Mouse (Mus musculus): Measurements from ENCODE around the gene Cluap1.
A peak's percentile ranks its signal among the peaks of the same experiment; 100 is the strongest.
"Not testable (repeated sequence)": the region's sequence is repeated elsewhere in the genome, so short reads cannot be mapped to it uniquely, and the experiment has no call there.

The Cluap1 gene

GRCm38 (mm10) chr16:3951141-3951540, 42.5 kb downstream of the Cluap1 start:
- DNase-seq: no peak

DNA sequence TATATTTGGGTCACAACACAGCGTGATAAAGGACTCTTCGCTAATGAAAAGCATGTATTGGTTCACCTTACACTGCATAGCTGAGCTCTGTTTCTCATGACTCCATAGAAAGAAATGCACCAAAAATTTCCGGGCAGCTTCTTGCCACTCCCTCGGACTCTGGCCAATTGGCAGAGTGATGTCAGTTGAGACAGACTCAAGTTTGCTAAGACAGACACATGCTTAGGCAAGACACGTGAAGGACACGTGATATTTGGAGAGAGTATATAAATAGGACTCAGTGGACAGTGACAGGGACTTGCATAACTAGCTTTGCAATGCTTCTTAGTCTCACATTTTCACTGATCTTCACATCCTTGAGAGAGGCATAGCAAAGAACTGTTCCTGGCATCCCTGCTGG, 47.8 kb downstream of the Cluap1 start:
- peak; percentile 22 for DNase-seq

- DNase-seq: no peak
Measured at GRCm38 (mm10) chr16:3959261-3959660, 50.7 kb downstream of the Cluap1 start.

- no peak for DNase-seq
Measured at GRCm38 (mm10) chr16:3964990-3965389, 56.4 kb downstream of the Cluap1 start.

DNA sequence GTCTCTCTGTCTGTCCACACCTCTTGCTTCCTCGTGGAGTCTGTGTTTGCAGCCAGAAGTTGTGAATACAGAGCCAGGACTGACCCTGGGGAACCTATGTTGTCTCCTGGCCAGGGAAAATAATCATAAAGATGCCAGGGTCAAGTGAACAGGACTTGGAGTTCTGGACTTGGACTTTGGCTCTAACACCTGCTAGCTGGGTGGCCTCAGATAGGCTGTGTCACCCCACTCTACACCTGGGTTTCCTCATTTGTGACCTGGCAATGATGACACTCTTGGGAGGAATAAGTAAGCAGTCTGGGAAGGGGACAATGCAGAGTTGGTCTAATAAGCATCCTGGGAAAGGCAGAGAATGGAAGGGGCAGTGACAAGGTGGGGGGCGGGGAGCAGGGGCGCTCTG, 56.9 kb downstream of the Cluap1 start:
- DNase-seq: no peak

DNA sequence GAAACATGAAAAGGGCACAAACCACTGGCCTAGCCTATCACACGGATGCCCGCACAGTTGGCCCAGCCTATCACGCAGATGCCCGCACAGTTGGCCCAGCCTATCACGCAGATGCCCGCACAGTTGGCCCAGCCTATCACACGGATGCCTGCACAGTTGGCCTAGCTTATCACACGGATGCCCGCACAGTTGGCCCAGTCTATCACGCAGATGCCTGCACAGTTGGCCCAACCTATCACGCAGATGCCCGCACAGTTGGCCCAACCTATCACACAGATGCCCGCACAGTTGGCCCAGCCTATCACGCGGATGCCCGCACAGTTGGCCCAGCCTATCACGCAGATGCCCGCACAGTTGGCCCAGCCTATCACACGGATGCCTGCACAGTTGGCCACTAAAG, 65.9 kb downstream of the Cluap1 start:
- DNase-seq: not testable (repeated sequence)

- no peak for DNase-seq
Measured at GRCm38 (mm10) chr16:3975658-3976057, 67.1 kb downstream of the Cluap1 start.

DNA sequence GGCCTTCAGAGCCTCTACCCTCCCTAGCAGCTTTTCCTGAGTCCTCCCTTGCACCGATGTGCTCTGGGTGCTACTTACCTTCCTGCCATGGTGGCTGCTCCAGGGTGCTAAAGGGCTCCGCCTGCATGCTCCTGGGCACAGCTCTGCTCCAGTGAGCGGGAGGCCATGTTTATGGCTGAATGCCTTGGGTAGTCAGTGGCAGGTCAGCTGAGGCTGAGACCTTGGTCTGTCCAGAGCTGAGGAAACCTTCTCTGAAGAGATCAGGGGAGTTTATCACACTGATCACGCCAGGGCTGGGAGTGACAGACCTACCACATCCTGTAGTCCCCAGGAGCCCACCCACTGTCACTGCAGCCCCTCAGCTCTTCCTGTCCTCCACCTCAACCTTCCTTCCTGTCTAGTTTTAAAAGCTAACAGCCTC, 67.7 kb downstream of the Cluap1 start, which contains the start of gene Nlrc3:
Gene Nlrc3 (minus strand): TSS at position 382 of the 421 bp plus-strand sequence.
- DNase-seq: peak; percentile 25

GRCm38 (mm10) chr16:3976712-3977111, 68.1 kb downstream of the Cluap1 start:
- no peak for DNase-seq

DNA sequence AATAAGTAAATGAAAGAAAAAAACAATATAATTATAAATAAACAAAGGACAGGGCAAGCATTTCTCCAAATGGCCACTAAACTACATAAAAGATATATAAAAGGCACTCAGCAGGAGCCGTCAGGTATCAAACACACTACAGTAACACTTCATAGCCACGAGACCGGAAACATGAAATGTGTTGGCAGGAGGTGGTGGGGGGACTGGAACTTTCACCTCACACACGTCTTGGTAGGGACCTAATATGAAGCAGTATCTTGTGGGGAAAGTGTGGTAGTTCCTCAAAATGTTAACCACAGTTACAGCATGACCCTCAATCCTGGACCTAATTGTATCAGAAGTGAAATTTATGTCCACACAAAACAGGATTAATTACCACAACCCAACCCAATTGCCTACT, 73.6 kb downstream of the Cluap1 start:
- no peak for DNase-seq

- no peak for DNase-seq
Measured at GRCm38 (mm10) chr16:3983146-3983700, 74.6 kb downstream of the Cluap1 start.

GRCm38 (mm10) chr16:3988410-3988809, 79.8 kb downstream of the Cluap1 start:
- no peak for DNase-seq

Measured in kidney, adult 9 months (tissue).